Mouse (Mus musculus): ENCODE results near the gene Fggy.

Gene Fggy

GRCm38 (mm10) chr4:95557333-95557956 is at the start of gene Fggy:
Gene Fggy (plus strand): TSS chr4:95557507.
- in situ Hi-C loops (cut with MboI; ENCODE audit: unreplicated experiment in 2 of 2): loop anchor here in 1 of 2 experiments (25.0 kb wide), 1 partner anchor 305 kb away; no protein-coding TSS in a partner anchor

DNA sequence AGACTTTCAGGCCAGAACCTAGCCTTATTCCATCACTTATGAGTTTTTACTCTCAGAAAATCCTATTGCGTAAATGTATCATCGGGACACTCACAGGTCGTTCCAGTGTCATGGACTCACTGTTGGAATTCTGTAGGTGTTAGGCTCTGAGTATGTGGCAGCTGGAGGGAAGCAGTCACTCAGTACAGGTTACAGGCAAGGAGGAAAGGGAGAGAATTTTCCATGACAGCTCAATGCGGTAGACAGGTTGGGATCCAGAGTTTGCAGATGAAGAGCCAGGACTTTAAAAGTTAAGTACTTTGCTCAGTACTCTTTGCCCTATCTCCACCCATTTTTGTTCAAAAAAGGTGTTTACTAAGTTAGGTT is 49.4 kb upstream of the Fggy start:
- in situ Hi-C loops (cut with MboI; ENCODE audit: unreplicated experiment in 2 of 2): no loop called here

- in situ Hi-C loops (cut with MboI; ENCODE audit: unreplicated experiment in 2 of 2): no loop called here
Measured at GRCm38 (mm10) chr4:95518382-95518781, 38.9 kb upstream of the Fggy start.

DNA sequence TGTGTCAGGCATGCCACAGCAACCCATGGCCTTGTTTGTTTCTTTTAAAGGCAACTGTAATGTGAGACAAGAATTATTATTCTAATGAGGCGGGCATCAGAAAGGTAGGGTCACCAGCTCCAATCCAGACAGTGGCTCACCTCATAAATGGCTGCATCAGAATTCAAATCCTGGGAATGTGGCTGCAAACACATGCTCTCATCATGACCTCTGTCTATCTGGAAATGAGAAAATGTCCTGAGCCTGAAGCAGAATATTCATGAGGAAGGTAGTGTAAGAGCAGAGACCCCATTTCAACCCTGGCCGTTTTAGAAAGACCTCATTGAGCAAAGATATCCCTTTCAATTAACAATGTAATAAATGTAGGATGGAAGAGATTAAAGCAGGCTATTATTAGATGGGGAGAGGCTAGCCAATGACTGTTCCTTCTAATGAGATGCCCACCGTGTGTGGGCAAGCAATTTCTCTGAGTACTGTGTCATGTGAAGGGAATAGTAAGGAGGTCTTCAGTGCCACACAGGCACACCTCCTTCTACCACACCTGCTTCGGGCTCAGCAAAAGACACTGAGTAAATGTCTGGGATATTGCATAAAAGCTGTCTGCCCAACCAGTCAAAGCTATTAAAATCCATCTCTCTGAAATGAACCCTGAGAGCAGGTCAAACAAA is 37.2 kb upstream of the Fggy start:
- in situ Hi-C loops (cut with MboI; ENCODE audit: unreplicated experiment in 2 of 2): no loop called here

DNA sequence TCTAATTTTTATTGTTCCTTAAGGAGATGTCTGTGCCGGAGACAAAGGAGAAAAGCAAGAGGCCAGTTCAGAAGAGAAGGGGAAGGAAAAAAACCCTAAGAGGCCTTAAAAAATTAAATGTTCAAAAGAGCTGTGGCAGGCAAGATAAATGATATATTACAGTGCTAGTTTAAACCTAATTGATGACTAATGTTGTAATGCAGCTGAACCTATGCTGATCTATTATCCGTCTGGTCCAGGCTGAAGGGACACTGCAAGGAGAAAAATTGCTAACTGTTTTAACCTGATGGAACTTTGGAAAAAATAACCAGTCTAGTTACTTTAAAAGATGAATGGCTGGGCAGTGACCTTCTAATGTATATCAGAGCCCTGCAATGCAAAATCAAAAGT is 36.7 kb upstream of the Fggy start:
- in situ Hi-C loops (cut with MboI; ENCODE audit: unreplicated experiment in 2 of 2): no loop called here

DNA sequence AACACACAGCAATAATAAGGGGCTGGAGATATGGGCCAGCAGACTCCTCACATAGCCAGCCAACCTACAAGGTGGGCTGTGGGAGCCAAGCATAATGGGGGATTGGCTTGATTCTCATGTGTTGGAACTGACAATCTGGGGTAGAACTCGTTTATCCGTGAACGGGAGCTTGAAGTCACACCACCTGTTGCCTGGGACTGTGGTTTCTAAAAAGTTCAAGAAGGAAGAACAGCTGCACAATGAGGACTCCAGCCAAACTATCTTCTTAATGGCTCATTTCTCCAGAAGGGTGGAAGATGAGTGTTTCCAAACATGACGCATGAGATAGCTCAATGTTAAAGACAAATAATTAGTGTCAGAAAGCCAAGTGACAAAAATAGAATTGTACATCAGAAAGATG is 30.7 kb upstream of the Fggy start:
- in situ Hi-C loops (cut with MboI; ENCODE audit: unreplicated experiment in 2 of 2): no loop called here

DNA sequence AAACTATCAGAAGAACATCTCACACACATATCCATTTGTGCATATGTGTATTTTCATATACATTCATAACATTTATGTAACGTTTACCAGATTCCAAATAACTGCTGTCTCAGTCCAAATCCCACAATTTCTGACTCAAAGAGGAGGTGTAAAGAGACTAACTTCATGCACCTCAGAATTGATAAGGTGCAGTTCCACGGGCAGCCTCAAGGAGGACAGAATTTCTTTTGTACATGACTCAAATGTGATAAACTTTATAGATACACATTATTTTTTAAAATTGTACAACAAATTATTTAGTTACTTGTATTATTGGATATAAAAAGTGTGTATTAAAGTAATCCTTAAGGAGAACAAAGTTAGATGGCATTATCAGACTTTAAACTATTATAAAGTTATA is 26.6 kb upstream of the Fggy start:
- in situ Hi-C loops (cut with MboI; ENCODE audit: unreplicated experiment in 2 of 2): no loop called here

- in situ Hi-C loops (cut with MboI; ENCODE audit: unreplicated experiment in 2 of 2): no loop called here
Measured at GRCm38 (mm10) chr4:95533946-95534345, 23.4 kb upstream of the Fggy start.

DNA sequence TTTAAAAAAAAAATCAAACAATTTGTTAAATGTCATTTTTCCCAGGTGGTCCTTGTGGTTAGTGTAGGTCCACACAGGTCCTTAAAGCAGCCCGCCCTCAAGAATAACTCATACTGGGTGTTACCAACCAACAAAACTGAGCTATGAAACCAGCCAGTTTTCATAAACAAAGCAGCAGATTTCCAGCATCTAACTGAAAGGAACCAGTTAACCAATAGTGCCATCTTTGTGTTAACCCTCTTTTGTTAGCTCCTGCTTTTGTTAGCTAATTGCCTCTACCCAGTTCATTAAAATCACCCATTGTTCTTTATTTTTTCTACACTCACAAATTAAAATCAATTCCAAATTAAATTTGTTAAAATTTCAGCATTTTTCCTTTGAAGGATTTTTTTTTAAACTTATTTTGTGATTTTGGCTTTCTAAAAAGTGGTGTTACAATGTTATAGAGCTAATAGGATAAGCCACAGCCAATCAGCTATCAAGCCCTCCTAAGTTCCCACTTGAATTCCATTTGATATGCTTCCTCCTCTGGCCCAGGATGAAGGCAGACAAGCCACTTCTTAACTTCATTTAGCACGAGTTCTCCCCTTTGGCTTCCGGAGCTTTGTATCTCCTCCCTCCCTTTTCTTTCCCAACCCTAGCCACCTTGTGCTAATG is 15.8 kb upstream of the Fggy start:
- in situ Hi-C loops (cut with MboI; ENCODE audit: unreplicated experiment in 2 of 2): no loop called here

DNA sequence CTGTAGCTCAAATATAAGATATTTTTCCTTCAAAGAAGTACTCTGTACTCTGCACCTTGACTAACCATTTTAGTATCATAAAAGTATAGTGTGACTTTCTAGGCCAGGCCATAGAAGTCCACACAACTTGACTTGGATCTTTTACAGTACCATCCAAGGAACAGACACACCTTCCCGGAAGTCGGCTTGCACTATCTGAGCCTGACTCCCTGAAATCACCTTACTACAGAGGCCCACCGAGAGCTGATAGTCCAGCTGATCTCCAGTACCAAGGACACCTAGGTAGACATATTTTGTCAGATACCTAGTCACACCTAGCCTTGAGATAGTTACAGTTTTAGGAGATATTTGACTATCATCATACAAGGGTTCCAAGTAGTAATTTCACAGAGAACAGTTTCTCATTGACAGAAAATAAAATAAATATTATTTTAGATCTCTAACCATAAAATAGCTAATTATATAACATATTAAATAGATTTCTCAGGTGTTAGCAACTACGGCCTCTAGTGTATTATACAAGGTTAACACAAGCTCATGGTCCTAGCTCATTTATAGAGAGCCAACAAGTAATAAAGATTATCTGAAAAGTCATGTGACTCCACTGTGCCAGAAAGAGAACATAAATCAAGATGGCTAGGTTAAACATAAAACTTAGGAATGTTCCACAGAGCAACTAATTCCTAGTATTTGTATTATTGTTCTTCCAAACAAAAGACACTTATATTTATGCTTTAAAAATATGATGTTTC is 15.1 kb upstream of the Fggy start:
- in situ Hi-C loops (cut with MboI; ENCODE audit: unreplicated experiment in 2 of 2): no loop called here

- in situ Hi-C loops (cut with MboI; ENCODE audit: unreplicated experiment in 2 of 2): no loop called here
Measured at GRCm38 (mm10) chr4:95543529-95543928, 13.8 kb upstream of the Fggy start.

- in situ Hi-C loops (cut with MboI; ENCODE audit: unreplicated experiment in 2 of 2): loop anchor here in 1 of 2 experiments (25.0 kb wide), 1 partner anchor 306 kb away; no protein-coding TSS in a partner anchor
Measured at GRCm38 (mm10) chr4:95556663-95557332, 509 bp upstream of the Fggy start.

DNA sequence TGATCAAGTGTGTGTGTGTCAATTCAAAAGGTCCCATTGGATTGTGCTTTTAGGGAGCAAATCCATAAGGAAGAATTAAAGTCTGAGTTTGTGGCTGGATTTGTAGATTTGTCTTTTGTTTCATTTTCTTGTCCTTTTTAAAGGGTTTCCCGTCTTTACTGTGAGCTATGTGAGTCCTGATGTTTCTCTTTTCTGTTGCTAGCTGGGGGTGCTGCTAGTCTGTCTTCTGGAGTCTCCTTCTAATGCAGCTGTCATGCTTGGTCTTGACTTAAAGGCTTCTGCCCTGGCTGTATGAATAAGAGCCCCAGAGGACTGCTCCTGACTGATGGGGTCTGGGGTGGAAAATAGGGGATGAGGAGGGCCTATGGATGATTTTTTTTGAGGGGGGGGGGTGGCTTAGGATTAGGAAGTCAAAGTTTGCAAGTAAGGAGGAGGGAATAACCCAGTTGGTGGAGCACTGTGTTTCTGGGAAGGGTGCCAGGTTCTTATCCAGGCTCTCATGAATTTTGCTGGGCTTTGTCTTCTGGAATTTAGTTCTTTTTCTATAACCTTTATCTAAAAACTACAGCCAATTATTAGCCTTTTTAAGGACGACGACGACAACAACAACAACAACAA is 1.1 kb downstream of the Fggy start:
- in situ Hi-C loops (cut with MboI; ENCODE audit: unreplicated experiment in 2 of 2): loop anchor here in 1 of 2 experiments (25.0 kb wide), 1 partner anchor 304 kb away; no protein-coding TSS in a partner anchor

- in situ Hi-C loops (cut with MboI; ENCODE audit: unreplicated experiment in 2 of 2): loop anchor here in 1 of 2 experiments (25.0 kb wide), 1 partner anchor 291 kb away; no protein-coding TSS in a partner anchor
Measured at GRCm38 (mm10) chr4:95571621-95572020, 14.3 kb downstream of the Fggy start.

GRCm38 (mm10) chr4:95573704-95574103 is 16.4 kb downstream of the Fggy start:
- in situ Hi-C loops (cut with MboI; ENCODE audit: unreplicated experiment in 2 of 2): loop anchor here in 1 of 2 experiments (25.0 kb wide), 1 partner anchor 289 kb away; no protein-coding TSS in a partner anchor

GRCm38 (mm10) chr4:95575411-95575911 is 18.2 kb downstream of the Fggy start:
- in situ Hi-C loops (cut with MboI; ENCODE audit: unreplicated experiment in 2 of 2): no loop called here

DNA sequence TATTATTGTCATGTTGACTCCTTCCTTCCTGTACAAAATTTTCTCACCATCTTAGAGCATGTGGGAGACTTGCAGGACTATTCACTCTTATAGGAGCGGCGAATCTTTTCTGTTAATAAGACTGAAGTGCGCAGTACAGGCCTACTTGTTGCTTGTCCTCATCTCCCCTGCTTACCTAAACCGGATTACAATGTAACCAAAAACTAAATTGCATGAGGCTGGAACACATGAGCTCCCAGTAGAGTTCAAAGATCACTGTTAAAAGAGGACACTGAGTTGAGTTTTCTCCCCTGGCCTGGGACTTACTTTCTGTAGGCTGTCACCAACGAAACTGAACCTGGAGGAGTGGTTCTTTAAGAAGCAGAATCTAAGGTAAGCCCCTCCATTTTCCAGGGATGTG is 21.9 kb downstream of the Fggy start:
- in situ Hi-C loops (cut with MboI; ENCODE audit: unreplicated experiment in 2 of 2): no loop called here

DNA sequence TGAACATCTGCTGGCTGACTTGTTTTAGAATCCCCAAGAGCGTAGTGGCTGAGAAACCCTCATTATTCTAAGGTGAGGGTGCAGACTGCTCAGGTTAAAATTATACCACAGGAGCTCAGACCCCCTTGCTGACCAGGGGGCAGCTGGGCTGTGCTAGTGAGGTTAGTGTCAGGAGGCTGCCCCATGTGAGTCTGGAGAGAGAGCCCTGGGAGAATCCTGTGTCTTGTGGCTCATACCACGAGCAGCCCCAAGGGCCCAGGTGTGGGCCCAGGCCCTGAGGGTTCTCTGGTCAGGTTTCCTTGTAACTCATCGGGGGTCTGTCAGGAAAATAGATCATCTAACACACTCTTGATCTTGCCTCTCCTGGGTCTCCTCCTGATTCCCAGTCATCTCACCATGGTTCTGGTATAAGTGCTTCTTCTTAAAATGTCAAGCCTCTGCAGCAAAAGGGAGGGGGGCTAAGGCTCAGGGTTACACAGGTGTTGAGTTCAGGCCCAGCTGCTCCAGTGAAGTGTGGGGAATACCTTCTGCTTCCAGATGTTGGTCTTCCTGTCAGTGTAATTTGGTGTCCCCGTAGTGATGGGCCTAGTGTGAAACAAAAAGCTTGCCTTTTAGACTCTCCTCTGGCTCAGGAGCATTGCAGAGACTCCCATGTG is 26.9 kb downstream of the Fggy start:
- in situ Hi-C loops (cut with MboI; ENCODE audit: unreplicated experiment in 2 of 2): no loop called here

DNA sequence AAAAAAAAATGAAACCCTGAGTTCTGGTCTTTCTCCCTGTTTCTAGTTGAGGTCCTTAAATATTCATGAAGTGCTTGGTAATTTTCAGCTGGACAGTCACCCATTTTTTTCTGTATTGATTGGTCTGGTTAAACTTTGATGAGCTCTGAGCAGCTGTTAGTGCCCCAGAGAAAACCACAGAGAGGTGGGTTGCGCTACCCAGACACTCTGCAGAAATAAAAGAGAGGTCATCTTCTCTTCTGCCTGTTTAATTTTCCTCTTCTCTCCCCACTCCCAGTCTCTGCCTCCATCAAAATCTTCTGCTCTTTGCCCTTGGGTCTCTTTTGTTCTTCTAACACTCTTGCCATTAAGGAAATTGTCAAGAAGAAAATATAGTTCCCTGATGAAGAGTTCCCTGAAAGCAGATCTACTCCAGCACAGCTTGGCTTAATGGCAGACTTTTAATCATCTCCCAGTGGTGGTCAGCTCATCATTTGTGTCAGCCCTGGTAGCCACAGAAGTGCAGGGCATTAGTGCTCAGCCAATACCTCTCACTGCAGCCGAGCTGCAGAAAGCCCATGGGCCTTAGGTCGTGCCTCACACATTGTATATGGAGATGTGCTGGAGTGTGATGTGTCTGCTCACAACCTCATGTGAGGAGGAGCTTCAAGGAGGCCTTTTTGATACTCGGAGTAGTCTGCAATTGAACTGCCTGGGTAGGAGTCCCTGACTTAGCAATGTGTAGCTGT is 29.1 kb downstream of the Fggy start:
- in situ Hi-C loops (cut with MboI; ENCODE audit: unreplicated experiment in 2 of 2): no loop called here
